Mouse (Mus musculus): Measurements from ENCODE around the gene Gmeb1.
"Not testable (repeated sequence)": the region's sequence is repeated elsewhere in the genome, so short reads cannot be mapped to it uniquely, and the experiment has no call there.

Gmeb1 gene

GRCm38 (mm10) chr4:132261514-132262357 is at the start of gene Gmeb1:
Gmeb1 (minus strand) TSS chr4:132261602.
- peak; percentile 62 for DNase-seq (ENCODE audit: low read depth, low spot score)

GRCm38 (mm10) chr4:132309849-132310472 is 48.6 kb upstream of the Gmeb1 start:
- DNase-seq (ENCODE audit: low read depth, low spot score): no peak

- DNase-seq (ENCODE audit: low read depth, low spot score): no peak
Observed at GRCm38 (mm10) chr4:132309140-132309848, 47.9 kb upstream of the Gmeb1 start.

- DNase-seq (ENCODE audit: low read depth, low spot score): peak; percentile 89
Observed at GRCm38 (mm10) chr4:132308437-132309139, 47.2 kb upstream of the Gmeb1 start.

GRCm38 (mm10) chr4:132306004-132306403 is 44.6 kb upstream of the Gmeb1 start:
- no peak for DNase-seq (ENCODE audit: low read depth, low spot score)

GRCm38 (mm10) chr4:132305276-132305675 is 43.9 kb upstream of the Gmeb1 start:
- no peak for DNase-seq (ENCODE audit: low read depth, low spot score)

- DNase-seq (ENCODE audit: low read depth, low spot score): not testable (repeated sequence)
Observed at GRCm38 (mm10) chr4:132303484-132303883, 42.1 kb upstream of the Gmeb1 start.

- DNase-seq (ENCODE audit: low read depth, low spot score): no peak
Observed at GRCm38 (mm10) chr4:132302939-132303479, 41.6 kb upstream of the Gmeb1 start, which contains the start of gene Rab42. Rab42 (minus strand) TSS chr4:132303385.

GRCm38 (mm10) chr4:132301965-132302938 is 40.9 kb upstream of the Gmeb1 start:
- DNase-seq (ENCODE audit: low read depth, low spot score): no peak

- no peak for DNase-seq (ENCODE audit: low read depth, low spot score)
Observed at GRCm38 (mm10) chr4:132301486-132301885, 40.1 kb upstream of the Gmeb1 start.

- no peak for DNase-seq (ENCODE audit: low read depth, low spot score)
Observed at GRCm38 (mm10) chr4:132299849-132300248, 38.4 kb upstream of the Gmeb1 start.

- DNase-seq (ENCODE audit: low read depth, low spot score): no peak
Observed at GRCm38 (mm10) chr4:132295696-132296390, 34.4 kb upstream of the Gmeb1 start.

- no peak for DNase-seq (ENCODE audit: low read depth, low spot score)
Observed at GRCm38 (mm10) chr4:132293682-132294240, 32.4 kb upstream of the Gmeb1 start.

- no peak for DNase-seq (ENCODE audit: low read depth, low spot score)
Observed at GRCm38 (mm10) chr4:132292988-132293387, 31.6 kb upstream of the Gmeb1 start.

- no peak for DNase-seq (ENCODE audit: low read depth, low spot score)
Observed at GRCm38 (mm10) chr4:132291624-132292335, 30.4 kb upstream of the Gmeb1 start.

- no peak for DNase-seq (ENCODE audit: low read depth, low spot score)
Observed at GRCm38 (mm10) chr4:132291056-132291455, 29.7 kb upstream of the Gmeb1 start.

- not testable (repeated sequence) for DNase-seq (ENCODE audit: low read depth, low spot score)
Observed at GRCm38 (mm10) chr4:132288840-132289239, 27.4 kb upstream of the Gmeb1 start.

GRCm38 (mm10) chr4:132275949-132276348 is 14.5 kb upstream of the Gmeb1 start:
- DNase-seq (ENCODE audit: low read depth, low spot score): no peak

All from brain, embryonic 18.5 days (tissue).